Mouse (Mus musculus) embryonic facial prominence, embryonic 14.5 days (tissue): ENCODE measurements at regions not wholly inside any gene's neighbourhood (a gene's known extent, or its start where the extent isn't known, plus 50 kb on each side); places are given as distances from the start of the nearest gene placed in this dataset.
A peak's percentile ranks its signal among the peaks of the same experiment; 100 is the strongest.

Experiments
- ATAC-seq: fragments of 200-750 bp; cut with Nextera tagmentation; 2 replicates; pipeline ENCODE4 v1.8.0; 2017; ENCODE audit warnings: low read depth, moderate number of reproducible peaks, moderate TSS enrichment
- DNase-seq: peaks from one replicate; pipeline ENCODE4 v3.0.0-alpha.2; 2015; ENCODE audit warnings: low spot score
- H3K27ac ChIP-seq: fragments of 300-500 bp; sonication (generic); replicated peaks from 2 replicates; pipeline ENCODE4 v1.5.1; 2014; ENCODE audit warnings: low read depth, mild to moderate bottlenecking, low read length, moderate library complexity
- H3K27me3 ChIP-seq: fragments of 300-500 bp; sonication (generic); replicated peaks from 2 replicates; pipeline ENCODE4 v1.6.1; 2014; ENCODE audit warnings: low read length; ENCODE audit not compliant: control insufficient read depth, insufficient read depth
- H3K36me3 ChIP-seq: fragments of 300-500 bp; sonication (generic); 2 replicates; pipeline ENCODE4 v1.6.1; 2014; ENCODE audit warnings: low read length, mixed read lengths; ENCODE audit not compliant: control insufficient read depth, insufficient read depth
- H3K4me1 ChIP-seq: fragments of 300-500 bp; sonication (generic); 2 replicates; pipeline ENCODE4 v1.6.1; 2014; ENCODE audit warnings: antibody characterized with exemption, low read length; ENCODE audit not compliant: control insufficient read depth, insufficient read depth
- H3K4me2 ChIP-seq: fragments of 300-500 bp; sonication (generic); 2 replicates; pipeline ENCODE4 v1.6.1; 2014; ENCODE audit warnings: low read depth, mild to moderate bottlenecking, low read length, moderate library complexity, mixed read lengths
- H3K4me3 ChIP-seq: fragments of 300-500 bp; sonication (generic); 2 replicates; pipeline ENCODE4 v1.5.1; 2014; ENCODE audit warnings: low read depth, mild to moderate bottlenecking, low read length
- H3K9ac ChIP-seq: fragments of 300-500 bp; sonication (generic); 2 replicates; pipeline ENCODE4 v1.6.1; 2014; ENCODE audit warnings: low read depth, mild to moderate bottlenecking, low read length, moderate library complexity, mixed read lengths
- H3K9me3 ChIP-seq: fragments of 300-500 bp; sonication (generic); 2 replicates; pipeline ENCODE4 v1.6.1; 2016; ENCODE audit warnings: low read length; ENCODE audit not compliant: control insufficient read depth
- WGBS: fragments of 180-500 bp; shearing (Covaris S2); extraction: QIAGEN DNeasy Blood & Tissue Kit; methylation state at CpG from one replicate; pipeline ENCODE4 v1.1.7; 2014; 5-methylcytosine and 5-hydroxymethylcytosine counted together

DNA sequence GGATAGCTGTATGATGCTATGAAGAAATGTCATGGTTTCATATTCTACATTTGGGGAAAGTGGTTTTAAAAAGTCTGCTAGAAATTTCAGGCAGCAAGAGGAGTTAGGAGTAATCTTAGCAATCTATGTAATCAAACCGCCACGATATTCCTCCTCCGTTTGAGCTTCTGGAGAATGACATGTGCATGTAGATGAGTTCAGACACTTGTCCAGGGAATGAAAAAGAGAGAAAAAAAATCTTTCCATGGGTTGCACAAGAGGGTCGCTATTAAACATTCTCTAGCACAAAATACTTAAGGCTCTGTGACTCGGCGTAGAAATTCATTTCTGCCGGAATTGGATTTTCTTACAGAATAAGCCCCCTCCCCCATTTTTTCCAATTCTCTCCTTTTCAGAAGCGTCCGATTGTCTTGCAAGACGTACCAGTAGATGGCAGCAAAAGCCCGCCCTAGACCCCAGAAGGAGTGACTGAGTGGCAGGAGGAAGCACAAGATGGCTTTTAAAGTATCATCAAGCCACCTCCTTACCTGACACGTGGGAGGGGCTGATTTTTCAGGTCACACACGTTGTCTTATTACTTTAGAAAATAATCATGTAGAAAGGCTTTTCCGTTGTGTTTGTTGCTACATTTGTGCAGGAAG, 454.1 kb upstream of the Sel1l start:
- Histone ChIP-seq H3K4me3 (no peak overlapping the region), H3K9ac (no peak overlapping the region), H3K36me3 (no peaks in the 10 kb centered on the region), H3K4me2 (peak overlapping the region; percentile 31), H3K27ac (no peak overlapping the region), H3K4me1 (no peaks in the 10 kb centered on the region), H3K27me3 (no peaks in the 10 kb centered on the region; the same call in 1 of the 2 replicates), H3K9me3 (no peaks in the 10 kb centered on the region)
- ATAC-seq (no peak), DNase-seq (peak; percentile 88)
- 13% methylated on average over 14 of the region's 14 CpGs for WGBS

GRCm38 (mm10) chr12:92294887-92295286, 445.9 kb upstream of the Sel1l start:
- H3K4me2 ChIP-seq, result no peak overlapping the region
- H3K27ac ChIP-seq, result no peak overlapping the region
- no peak overlapping the region for H3K4me3 ChIP-seq
- WGBS, result 67% methylated on average over 4 of the region's 4 CpGs
- no peaks in the 10 kb centered on the region for H3K4me1 ChIP-seq
- no peaks in the 10 kb centered on the region for H3K9me3 ChIP-seq
- no peak for DNase-seq
- no peaks in the 10 kb centered on the region for H3K36me3 ChIP-seq
- no peak overlapping the region for H3K9ac ChIP-seq
- ATAC-seq, result no peak
- H3K27me3 ChIP-seq, result no peaks in the 10 kb centered on the region

DNA sequence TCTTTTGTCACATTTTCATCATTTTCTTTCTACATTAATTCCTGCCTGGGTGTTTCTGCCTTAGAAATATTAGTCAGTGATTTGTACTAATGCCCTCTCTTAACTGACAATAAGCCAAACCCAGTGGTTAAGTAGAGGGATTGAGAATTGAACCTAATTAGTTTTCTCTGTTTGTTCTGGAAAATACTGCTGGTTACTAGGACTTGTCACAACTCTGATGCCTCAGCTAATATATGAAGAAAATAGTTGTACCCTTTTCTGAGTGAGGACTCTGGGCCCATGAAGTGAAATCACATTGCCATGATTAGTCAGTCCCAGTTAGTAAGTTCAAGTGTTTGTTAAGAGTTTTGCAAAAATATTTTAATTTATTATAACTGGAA, 444.4 kb upstream of the Sel1l start:
- no peak overlapping the region for H3K9ac ChIP-seq
- H3K27ac ChIP-seq, result no peak overlapping the region
- H3K4me3 ChIP-seq, result no peak overlapping the region
- no peaks in the 10 kb centered on the region for H3K36me3 ChIP-seq
- H3K4me2 ChIP-seq, result no peak overlapping the region
- no peak for DNase-seq
- no peaks in the 10 kb centered on the region for H3K27me3 ChIP-seq
- H3K4me1 ChIP-seq, result no peaks in the 10 kb centered on the region
- no peaks in the 10 kb centered on the region for H3K9me3 ChIP-seq
- no peak for ATAC-seq

GRCm38 (mm10) chr12:92292460-92293340, 443.7 kb upstream of the Sel1l start:
- Histone ChIP-seq H3K4me3 (no peak overlapping the region), H3K9ac (no peak overlapping the region), H3K36me3 (no peaks in the 10 kb centered on the region), H3K4me1 (no peaks in the 10 kb centered on the region), H3K9me3 (no peaks in the 10 kb centered on the region), H3K27me3 (no peaks in the 10 kb centered on the region), H3K4me2 (no peak overlapping the region), H3K27ac (no peak overlapping the region)
- ATAC-seq, result peak; percentile 68; the same call in 1 of the 2 replicates
- peak; percentile 56 for DNase-seq
- WGBS, result 28% methylated on average over 11 of the region's 11 CpGs

- ATAC-seq (no peak), DNase-seq (no peak)
- no peaks in the 10 kb centered on the region for H3K4me1 ChIP-seq
- no peaks in the 10 kb centered on the region for H3K9me3 ChIP-seq
- H3K4me3 ChIP-seq, result no peak overlapping the region
- H3K4me2 ChIP-seq, result no peak overlapping the region
- H3K9ac ChIP-seq, result no peak overlapping the region
- H3K36me3 ChIP-seq, result no peaks in the 10 kb centered on the region
- H3K27ac ChIP-seq, result no peak overlapping the region
- 75% methylated on average over 1 of the region's 1 CpGs for WGBS
- H3K27me3 ChIP-seq, result no peaks in the 10 kb centered on the region
Measured at GRCm38 (mm10) chr12:92291490-92291889, 442.5 kb upstream of the Sel1l start.

GRCm38 (mm10) chr12:92285511-92285910, 436.6 kb upstream of the Sel1l start:
- no peaks in the 10 kb centered on the region for H3K27me3 ChIP-seq
- no peak overlapping the region for H3K4me3 ChIP-seq
- H3K4me2 ChIP-seq, result no peak overlapping the region
- DNase-seq (no peak), ATAC-seq (no peak)
- H3K27ac ChIP-seq, result no peak overlapping the region
- H3K4me1 ChIP-seq, result no peaks in the 10 kb centered on the region
- whole genome bisulfite sequencing, result 86% methylated on average over 5 of the region's 5 CpGs
- no peaks in the 10 kb centered on the region for H3K9me3 ChIP-seq
- no peak overlapping the region for H3K9ac ChIP-seq
- H3K36me3 ChIP-seq, result no peaks in the 10 kb centered on the region

DNA sequence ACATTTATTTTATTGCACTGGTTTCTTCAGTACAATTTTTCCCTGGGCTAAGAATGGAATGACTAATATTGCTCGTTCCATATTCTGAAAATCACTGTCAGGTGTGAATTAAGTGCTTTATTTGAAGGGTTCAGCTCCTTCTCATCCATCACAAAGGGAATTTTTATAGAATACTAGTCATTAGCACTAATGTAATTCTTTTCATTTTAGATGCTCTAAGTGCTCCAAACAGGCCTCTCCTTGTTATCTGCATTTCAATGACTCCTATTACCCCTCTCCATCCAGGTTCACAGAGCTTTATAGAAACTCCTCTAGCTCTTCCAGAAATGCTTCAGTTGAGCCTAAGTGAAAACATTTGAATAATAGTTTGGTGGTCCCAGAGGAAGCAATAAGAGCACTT, 431.5 kb upstream of the Sel1l start:
- Histone ChIP-seq H3K9me3 (no peaks in the 10 kb centered on the region), H3K4me1 (no peaks in the 10 kb centered on the region), H3K27me3 (no peaks in the 10 kb centered on the region), H3K27ac (no peak overlapping the region), H3K4me3 (no peak overlapping the region), H3K36me3 (no peaks in the 10 kb centered on the region), H3K4me2 (no peak overlapping the region), H3K9ac (no peak overlapping the region)
- DNase-seq (no peak), ATAC-seq (no peak)
- 55% methylated on average over 1 of the region's 1 CpGs for WGBS

DNA sequence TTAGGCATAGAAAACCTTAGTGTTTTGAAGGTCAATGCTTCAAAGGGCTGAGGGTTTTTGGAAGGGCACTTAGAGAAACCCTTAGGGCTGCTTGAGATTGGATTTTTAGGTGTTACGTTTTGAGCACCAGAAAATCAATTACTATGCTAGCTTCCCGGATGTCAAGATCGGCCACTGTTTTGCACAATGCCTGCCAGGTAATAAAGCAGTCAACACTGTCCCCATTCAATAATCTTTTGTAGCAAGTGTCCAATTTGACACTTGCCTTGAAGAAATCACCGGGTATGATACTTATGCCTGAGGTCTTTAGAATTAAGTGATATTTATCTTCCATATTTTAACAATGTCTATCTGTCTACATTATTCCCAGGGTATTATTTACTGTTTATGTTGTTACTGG, 403.0 kb upstream of the Sel1l start:
- no peak overlapping the region for H3K27ac ChIP-seq
- H3K9me3 ChIP-seq, result no peaks in the 10 kb centered on the region
- H3K4me3 ChIP-seq, result no peak overlapping the region
- H3K4me1 ChIP-seq, result no peaks in the 10 kb centered on the region
- no peak overlapping the region for H3K4me2 ChIP-seq
- no peak for DNase-seq
- no peak for ATAC-seq
- 58% methylated on average over 4 of the region's 4 CpGs for WGBS
- H3K27me3 ChIP-seq, result no peaks in the 10 kb centered on the region
- H3K36me3 ChIP-seq, result no peaks in the 10 kb centered on the region
- no peak overlapping the region for H3K9ac ChIP-seq
